Mouse (Mus musculus): ENCODE results near the gene Scn1b. TPM values are rescaled to one million over a fixed set of nuclear protein-coding genes. Genes with fewer than 3 reads are reported as not detected.

Scn1b gene
- polyA plus RNA-seq, 1 experiment from 2014 or later: 2.7 TPM

- Histone ChIP-seq H3K4me2 (replicated peaks; ENCODE audit: low read depth) (no peak overlapping the region), H3K36me3 (ENCODE audit: control insufficient read depth, insufficient read depth) (no peaks in the 10 kb centered on the region), H3K27ac (ENCODE audit: low read depth, low read length) (no peak overlapping the region), H3K4me1 (replicated peaks; ENCODE audit: control insufficient read depth, insufficient read depth, low read length) (no peaks in the 10 kb centered on the region), H3K9me3 (ENCODE audit: control insufficient read depth) (no peaks in the 10 kb centered on the region), H3K27me3 (replicated peaks; ENCODE audit: control insufficient read depth, insufficient read depth, low read length) (no peaks in the 10 kb centered on the region), H3K9ac (ENCODE audit: low read depth, low read length) (no peak overlapping the region), H3K4me3 (ENCODE audit: low read depth, low read length) (no peak overlapping the region)
- no peak for TF ChIP-seq CTCF (IDR thresholded peaks at IDR 0.05; ENCODE audit: low read depth)
- 89% methylated on average over 9 of the region's 9 CpGs for WGBS
- ATAC-seq: no peak
Observed at GRCm38 (mm10) chr7:31086175-31086755, 40.5 kb downstream of the Scn1b start.

- Histone ChIP-seq H3K27ac (ENCODE audit: low read depth, low read length) (no peak overlapping the region), H3K4me1 (replicated peaks; ENCODE audit: control insufficient read depth, insufficient read depth, low read length) (no peaks in the 10 kb centered on the region), H3K4me2 (replicated peaks; ENCODE audit: low read depth) (no peak overlapping the region), H3K9ac (ENCODE audit: low read depth, low read length) (no peak overlapping the region), H3K4me3 (ENCODE audit: low read depth, low read length) (no peak overlapping the region), H3K36me3 (ENCODE audit: control insufficient read depth, insufficient read depth) (no peaks in the 10 kb centered on the region), H3K9me3 (ENCODE audit: control insufficient read depth) (no peaks in the 10 kb centered on the region), H3K27me3 (replicated peaks; ENCODE audit: control insufficient read depth, insufficient read depth, low read length) (no peaks in the 10 kb centered on the region)
- ATAC-seq: no peak
- WGBS: 38% methylated on average over 3 of the region's 3 CpGs
- no peak for TF ChIP-seq CTCF (IDR thresholded peaks at IDR 0.05; ENCODE audit: low read depth)
Observed at GRCm38 (mm10) chr7:31085171-31085570, 41.6 kb downstream of the Scn1b start.

- Histone ChIP-seq H3K36me3 (ENCODE audit: control insufficient read depth, insufficient read depth) (no peaks in the 10 kb centered on the region), H3K9ac (ENCODE audit: low read depth, low read length) (no peak overlapping the region), H3K27me3 (replicated peaks; ENCODE audit: control insufficient read depth, insufficient read depth, low read length) (no peaks in the 10 kb centered on the region), H3K9me3 (ENCODE audit: control insufficient read depth) (no peaks in the 10 kb centered on the region), H3K4me3 (ENCODE audit: low read depth, low read length) (no peak overlapping the region), H3K4me1 (replicated peaks; ENCODE audit: control insufficient read depth, insufficient read depth, low read length) (no peaks in the 10 kb centered on the region), H3K4me2 (replicated peaks; ENCODE audit: low read depth) (no peak overlapping the region), H3K27ac (ENCODE audit: low read depth, low read length) (no peak overlapping the region)
- no peak for ATAC-seq
- TF ChIP-seq CTCF (IDR thresholded peaks at IDR 0.05; ENCODE audit: low read depth): no peak
- WGBS: 50% methylated on average over 9 of the region's 9 CpGs
Observed at GRCm38 (mm10) chr7:31084140-31084539, 42.7 kb downstream of the Scn1b start.

GRCm38 (mm10) chr7:31082831-31083588 lies 43.8 kb downstream of the Scn1b start:
- WGBS: 72% methylated on average over 14 of the region's 14 CpGs
- Histone ChIP-seq H3K4me1 (replicated peaks; ENCODE audit: control insufficient read depth, insufficient read depth, low read length) (no peaks in the 10 kb centered on the region), H3K36me3 (ENCODE audit: control insufficient read depth, insufficient read depth) (no peaks in the 10 kb centered on the region), H3K9me3 (ENCODE audit: control insufficient read depth) (no peaks in the 10 kb centered on the region), H3K4me2 (replicated peaks; ENCODE audit: low read depth) (no peak overlapping the region), H3K9ac (ENCODE audit: low read depth, low read length) (no peak overlapping the region), H3K4me3 (ENCODE audit: low read depth, low read length) (no peak overlapping the region), H3K27ac (ENCODE audit: low read depth, low read length) (no peak overlapping the region), H3K27me3 (replicated peaks; ENCODE audit: control insufficient read depth, insufficient read depth, low read length) (no peaks in the 10 kb centered on the region)
- TF ChIP-seq CTCF (IDR thresholded peaks at IDR 0.05; ENCODE audit: low read depth): no peak
- no peak for ATAC-seq

- Histone ChIP-seq H3K4me3 (ENCODE audit: low read depth, low read length) (no peak overlapping the region), H3K9ac (ENCODE audit: low read depth, low read length) (no peak overlapping the region), H3K27ac (ENCODE audit: low read depth, low read length) (no peak overlapping the region), H3K4me2 (replicated peaks; ENCODE audit: low read depth) (no peak overlapping the region), H3K9me3 (ENCODE audit: control insufficient read depth) (no peaks in the 10 kb centered on the region), H3K36me3 (ENCODE audit: control insufficient read depth, insufficient read depth) (no peaks in the 10 kb centered on the region), H3K27me3 (replicated peaks; ENCODE audit: control insufficient read depth, insufficient read depth, low read length) (no peaks in the 10 kb centered on the region), H3K4me1 (replicated peaks; ENCODE audit: control insufficient read depth, insufficient read depth, low read length) (no peaks in the 10 kb centered on the region)
- TF ChIP-seq CTCF (IDR thresholded peaks at IDR 0.05; ENCODE audit: low read depth): no peak
- ATAC-seq: no peak
Observed at GRCm38 (mm10) chr7:31082106-31082505, 44.7 kb downstream of the Scn1b start.

DNA sequence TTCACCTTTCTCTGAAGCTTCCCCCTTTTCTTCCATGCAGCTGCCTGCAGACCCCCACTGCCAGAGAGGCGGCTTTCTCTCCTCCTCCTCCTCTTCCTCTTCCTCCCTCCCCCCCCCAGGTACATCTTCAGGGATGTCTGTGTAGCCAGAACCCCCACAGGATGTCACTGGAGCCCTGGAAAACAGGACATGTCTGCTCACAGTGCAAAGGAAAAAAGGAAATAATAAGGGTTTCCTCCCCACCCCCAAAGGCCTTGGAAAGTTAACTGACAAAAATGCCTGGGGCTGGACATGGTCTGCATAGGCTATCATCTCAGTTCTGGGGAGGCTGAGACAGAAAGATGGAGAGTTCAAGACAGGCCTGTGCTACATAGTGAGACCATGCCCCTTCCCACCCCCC lies 45.7 kb downstream of the Scn1b start:
- no peaks in the 10 kb centered on the region for H3K36me3 ChIP-seq (ENCODE audit: control insufficient read depth, insufficient read depth)
- no peak for TF ChIP-seq CTCF (IDR thresholded peaks at IDR 0.05; ENCODE audit: low read depth)
- no peak overlapping the region for H3K27ac ChIP-seq (ENCODE audit: low read depth, low read length)
- 73% methylated on average over 1 of the region's 1 CpGs for WGBS
- no peak overlapping the region for H3K4me2 ChIP-seq (replicated peaks; ENCODE audit: low read depth)
- H3K9me3 ChIP-seq (ENCODE audit: control insufficient read depth): no peaks in the 10 kb centered on the region
- H3K9ac ChIP-seq (ENCODE audit: low read depth, low read length): no peak overlapping the region
- H3K4me1 ChIP-seq (replicated peaks; ENCODE audit: control insufficient read depth, insufficient read depth, low read length): no peaks in the 10 kb centered on the region
- no peak overlapping the region for H3K4me3 ChIP-seq (ENCODE audit: low read depth, low read length)
- H3K27me3 ChIP-seq (replicated peaks; ENCODE audit: control insufficient read depth, insufficient read depth, low read length): no peaks in the 10 kb centered on the region
- ATAC-seq: no peak

Data from intestine, postnatal 0 days (tissue).